Mouse (Mus musculus) activated CD4-positive, CD25-positive, alpha-beta regulatory T cell, adult 9 weeks (primary cell): ENCODE data around the gene Fam205c. TPM values are rescaled to one million over a fixed set of nuclear protein-coding genes. Genes with fewer than 3 reads are reported as not detected.

Source experiments
- polyA plus RNA-seq: library from polyadenylated mRNA; unstranded; fragments of 100-300 nt; shearing (Covaris generic); gene quantifications from one replicate; pipeline ENCODE4 v1.2.1, GENCODE M21; 2017

The Fam205c gene
- not detected for polyA plus RNA-seq

GRCm38 (mm10) chr4:42874134-42874533 is at the start of gene Fam205c:
TSS of gene Fam205c (minus strand) at chr4:42874234.

DNA sequence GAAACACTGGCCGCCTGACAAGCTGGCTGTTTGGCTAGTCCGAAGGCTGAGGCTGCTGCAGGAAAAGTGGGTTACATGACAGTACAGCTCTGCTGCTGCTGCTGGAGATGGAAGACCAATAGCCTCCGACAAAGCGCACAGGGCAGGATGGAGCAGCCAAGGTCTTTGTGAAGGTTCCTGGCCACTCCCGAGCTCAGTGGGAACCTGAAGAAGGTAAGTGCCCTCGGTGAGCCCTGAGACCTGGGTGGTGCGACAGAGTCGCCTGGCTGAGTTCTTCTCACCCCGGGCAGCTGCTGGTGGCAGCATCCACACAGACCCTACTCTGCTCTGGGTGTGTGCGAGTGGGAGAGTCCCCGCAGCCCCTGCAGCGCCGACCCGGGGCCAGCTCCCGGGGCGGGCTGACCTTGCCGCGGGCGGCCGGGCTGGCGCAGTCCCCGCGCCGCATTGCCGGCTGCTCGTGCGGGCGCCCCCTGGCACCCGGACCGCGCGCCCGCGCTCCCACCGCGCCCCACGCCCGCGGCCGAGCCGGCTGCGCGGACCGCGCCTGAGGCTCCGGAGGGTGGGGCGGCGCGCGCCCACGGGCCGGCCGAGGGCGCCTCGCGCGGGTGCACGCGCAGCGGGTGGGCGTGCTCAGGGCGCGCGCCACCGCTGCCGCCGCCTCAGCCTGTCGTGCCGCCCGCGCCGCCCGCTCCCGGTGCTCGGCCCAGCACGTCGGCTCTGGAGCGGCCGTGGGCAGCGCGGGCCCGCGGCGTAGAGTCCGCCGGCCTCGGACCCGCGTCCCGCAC is 42.8 kb upstream of the Fam205c start, which contains the start of gene Phf24:
Phf24 (plus strand) TSS at position 44 of the 785 bp plus-strand sequence.

DNA sequence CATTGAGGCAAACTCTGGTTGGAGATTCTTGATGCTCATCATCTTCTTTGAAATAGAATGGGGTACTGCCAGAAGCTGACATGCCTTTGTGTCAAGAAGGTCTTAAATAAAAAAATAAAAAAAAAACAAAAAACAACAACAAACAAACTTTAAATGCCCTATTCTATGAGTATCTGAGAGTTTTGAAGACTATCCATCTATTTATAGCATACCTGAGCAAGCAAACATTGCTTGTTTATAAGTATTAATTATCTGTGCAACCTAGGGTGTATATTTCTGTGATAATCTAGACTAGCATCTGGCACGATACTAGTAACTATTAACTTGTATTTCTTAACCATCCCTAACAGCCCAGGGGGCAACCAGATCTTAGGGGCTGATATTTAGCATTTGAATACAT is 17.4 kb downstream of the Fam205c start, which contains the start of gene Gm12394:
Gm12394 (minus strand) TSS at position 101 of the 400 bp plus-strand sequence.

DNA sequence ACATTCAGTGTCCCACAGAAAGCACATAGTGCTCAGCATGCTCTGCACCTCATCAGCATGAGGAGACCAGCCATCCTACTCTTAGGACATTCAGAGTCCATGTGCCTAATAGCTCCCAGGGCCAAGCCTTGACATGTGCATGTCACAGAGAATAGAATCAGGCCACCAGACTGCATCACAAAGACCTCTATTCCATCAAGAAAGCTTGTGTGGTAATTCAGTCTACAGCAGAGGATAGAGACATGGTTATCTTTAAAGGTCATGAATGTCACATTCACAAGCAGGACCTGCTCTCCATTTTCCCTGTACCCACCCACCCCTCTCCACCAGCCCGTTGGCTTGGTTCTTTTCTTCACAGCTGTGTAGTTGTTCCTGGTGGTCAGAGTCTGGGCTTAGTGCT is 20.2 kb downstream of the Fam205c start, which contains the start of gene Fam205a1:
Fam205a1 (minus strand) TSS at position 101 of the 400 bp plus-strand sequence.

Other genes starting within 250 kb of the Fam205c start
- gene Gm2564, start 244.5 kb downstream of the Fam205c start, polyA plus RNA-seq = not detected
- not detected for gene Ccl27b, start 219.0 kb downstream of the Fam205c start, polyA plus RNA-seq
- gene Il11ra2, start 212.3 kb downstream of the Fam205c start, polyA plus RNA-seq = not detected
- gene 4930578G10Rik, start 138.7 kb downstream of the Fam205c start, polyA plus RNA-seq = not detected
- not detected for gene Ccl19, start 117.7 kb downstream of the Fam205c start, polyA plus RNA-seq
- not detected for gene Ccl21a, start 100.2 kb downstream of the Fam205c start, polyA plus RNA-seq
- not detected for gene Fam205a1, start 20.3 kb downstream of the Fam205c start, polyA plus RNA-seq
- not detected for gene Gm12394, start 17.5 kb downstream of the Fam205c start, polyA plus RNA-seq
- 0.31 TPM for gene Phf24, start 42.4 kb upstream of the Fam205c start, polyA plus RNA-seq
- gene Dnajb5, start 75.6 kb upstream of the Fam205c start, polyA plus RNA-seq = 12.5 TPM
- gene 1700022I11Rik, start 95.4 kb upstream of the Fam205c start, polyA plus RNA-seq = not detected
- 436 TPM for gene Vcp, start 126.3 kb upstream of the Fam205c start, polyA plus RNA-seq
- gene Fancg, start 136.3 kb upstream of the Fam205c start, polyA plus RNA-seq = 34.4 TPM
- 45.9 TPM for gene Pigo, start 151.6 kb upstream of the Fam205c start, polyA plus RNA-seq
- gene Stoml2, start 157.5 kb upstream of the Fam205c start, polyA plus RNA-seq = 171 TPM
- gene Fam214b, start 172.0 kb upstream of the Fam205c start, polyA plus RNA-seq = 12.3 TPM
- 0.48 TPM for gene Unc13b, start 184.7 kb upstream of the Fam205c start, polyA plus RNA-seq